Mouse (Mus musculus): ENCODE data around the gene Rhoh. TPM values are rescaled to one million over a fixed set of nuclear protein-coding genes. Genes with fewer than 3 reads are reported as not detected.
A peak's percentile ranks its signal among the peaks of the same experiment; 100 is the strongest.

Gene Rhoh
- total RNA-seq (2014; rRNA removed) (0.22 and 0.42 TPM in 2 replicates), polyA plus RNA-seq (2015; fragmentation: Nextera tagmentation; extraction: Ambion mirVana) (0.39 and 0.45 TPM in 2 replicates)

DNA sequence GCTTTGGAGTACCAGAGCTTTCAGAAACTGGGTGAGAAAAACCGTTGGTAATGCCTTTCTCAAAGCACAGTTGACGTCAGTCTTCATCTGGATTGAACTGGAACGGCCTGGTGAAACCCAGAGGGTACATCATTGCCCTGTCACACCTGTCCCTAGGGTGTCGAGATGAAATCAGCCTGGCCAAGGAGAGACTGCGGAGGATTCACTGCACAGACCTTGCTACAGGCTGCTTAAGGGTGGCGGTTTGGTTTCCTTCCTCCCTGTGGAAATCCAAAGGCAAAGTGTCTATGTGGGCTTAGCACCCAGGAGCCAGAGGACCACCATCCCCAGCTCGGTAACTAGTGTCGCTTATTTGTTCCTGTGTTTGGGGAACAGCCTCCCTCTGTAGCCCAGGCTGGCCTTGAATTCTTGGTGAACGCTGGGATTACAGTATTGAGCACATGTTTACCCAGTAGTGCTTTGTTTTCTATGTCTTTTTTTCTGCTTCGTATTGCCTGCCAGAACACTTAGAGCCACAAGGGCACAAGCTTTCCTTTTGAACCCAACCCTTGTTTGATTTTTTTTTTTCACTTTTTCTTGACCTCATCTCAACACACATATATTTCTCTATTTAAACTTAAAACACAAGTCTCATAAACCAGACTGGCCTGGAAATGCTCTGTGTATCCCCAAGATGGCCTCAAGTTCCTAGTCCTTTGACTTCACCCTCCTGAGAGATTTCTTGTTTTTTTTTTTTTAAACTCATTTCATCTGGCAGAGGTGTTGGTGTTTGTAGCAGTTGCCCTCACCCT is at the start of gene Rhoh:
TSS of gene Rhoh (plus strand) at position 60 of the 791 bp plus-strand sequence.
- no peaks in the 10 kb centered on the region for H3K27me3 ChIP-seq (ENCODE audit: insufficient read depth, low read length)
- no peak for TF ChIP-seq CTCF (IDR thresholded peaks at IDR 0.05; ENCODE audit: low read depth)
- H3K4me1 ChIP-seq (ENCODE audit: insufficient read depth, low read length): no peaks in the 10 kb centered on the region
- H3K4me2 ChIP-seq (ENCODE audit: low read depth, low read length): no peak within 1 kb of the TSS
- DNase-seq (ENCODE audit: low spot score): no peak
- H3K4me3 ChIP-seq (ENCODE audit: low read length): no peak within 1 kb of the TSS
- no peaks in the 10 kb centered on the region for H3K9me3 ChIP-seq (ENCODE audit: low read length)
- no peaks in the 10 kb centered on the region for H3K36me3 ChIP-seq (ENCODE audit: insufficient read depth, low read length)
- 81% methylated on average over 10 of the region's 10 CpGs for WGBS
- H3K27ac ChIP-seq: no peak within 1 kb of the TSS
- H3K9ac ChIP-seq (replicated peaks; ENCODE audit: low read length): no peak within 1 kb of the TSS
- no peak for ATAC-seq

DNA sequence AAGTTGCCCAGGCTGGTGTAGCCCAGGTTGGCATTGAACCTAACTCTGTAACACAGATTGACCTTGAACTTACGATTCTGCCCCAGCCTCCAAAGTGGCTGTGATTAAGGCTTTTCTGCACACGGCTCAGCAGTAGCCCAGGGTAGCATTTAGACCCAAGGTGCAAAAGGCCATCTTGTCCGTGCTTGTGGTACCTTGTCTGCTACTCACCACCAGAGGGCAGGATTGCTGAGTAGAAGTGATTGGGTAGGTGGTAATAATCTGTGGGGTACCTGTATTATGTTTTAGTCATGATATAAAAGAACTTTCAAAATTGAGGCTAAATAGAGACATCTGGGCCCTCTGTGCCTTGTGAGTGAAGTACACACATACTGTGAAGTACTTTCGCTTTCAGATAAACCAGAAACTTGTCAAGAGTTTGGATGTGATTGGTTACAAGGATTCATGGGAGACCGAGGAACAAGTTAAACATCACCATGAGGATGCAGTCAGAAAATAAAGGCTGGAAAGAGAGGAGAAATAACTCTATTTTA is 37.3 kb upstream of the Rhoh start:
- Histone ChIP-seq H3K36me3 (ENCODE audit: insufficient read depth, low read length) (peaks cover 23% of the 10 kb centered on the region), H3K4me3 (ENCODE audit: low read length) (no peak overlapping the region), H3K4me2 (ENCODE audit: low read depth, low read length) (no peak overlapping the region), H3K9me3 (ENCODE audit: low read length) (no peaks in the 10 kb centered on the region), H3K9ac (replicated peaks; ENCODE audit: low read length) (no peak overlapping the region), H3K27ac (no peak overlapping the region), H3K4me1 (ENCODE audit: insufficient read depth, low read length) (no peaks in the 10 kb centered on the region), H3K27me3 (ENCODE audit: insufficient read depth, low read length) (no peaks in the 10 kb centered on the region)
- TF ChIP-seq CTCF (IDR thresholded peaks at IDR 0.05; ENCODE audit: low read depth): peak; percentile 82
- ATAC-seq (no peak), DNase-seq (ENCODE audit: low spot score) (peak; percentile 65)
- WGBS: 74% methylated on average over 5 of the region's 5 CpGs

DNA sequence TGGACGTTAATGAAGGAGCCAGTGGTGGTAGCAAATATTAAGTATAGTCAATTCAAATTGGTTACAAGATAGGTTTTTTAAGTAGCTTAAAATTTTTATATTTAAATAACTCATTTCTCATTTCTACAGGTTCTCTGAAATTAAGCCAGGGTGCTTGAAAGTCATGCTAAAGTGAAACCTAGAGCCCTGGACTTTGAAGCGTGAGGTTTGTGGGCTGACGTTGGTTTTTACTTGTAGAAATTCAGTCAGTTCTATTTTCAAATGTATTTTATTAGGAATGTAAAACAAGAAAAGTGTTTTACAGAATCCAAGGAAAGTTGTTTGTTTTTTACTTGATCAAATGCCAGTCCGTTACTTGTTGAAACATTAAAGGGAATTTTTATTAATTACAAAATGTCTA is 34.5 kb upstream of the Rhoh start:
- no peak for ATAC-seq
- no peaks in the 10 kb centered on the region for H3K27me3 ChIP-seq (ENCODE audit: insufficient read depth, low read length)
- H3K36me3 ChIP-seq (ENCODE audit: insufficient read depth, low read length): peaks cover 20% of the 10 kb centered on the region
- WGBS: 96% methylated on average over 4 of the region's 4 CpGs
- H3K27ac ChIP-seq: no peak overlapping the region
- no peak overlapping the region for H3K4me2 ChIP-seq (ENCODE audit: low read depth, low read length)
- DNase-seq (ENCODE audit: low spot score): no peak
- TF ChIP-seq CTCF (IDR thresholded peaks at IDR 0.05; ENCODE audit: low read depth): no peak
- H3K9ac ChIP-seq (replicated peaks; ENCODE audit: low read length): no peak overlapping the region
- no peaks in the 10 kb centered on the region for H3K4me1 ChIP-seq (ENCODE audit: insufficient read depth, low read length)
- no peak overlapping the region for H3K4me3 ChIP-seq (ENCODE audit: low read length)
- no peaks in the 10 kb centered on the region for H3K9me3 ChIP-seq (ENCODE audit: low read length)

DNA sequence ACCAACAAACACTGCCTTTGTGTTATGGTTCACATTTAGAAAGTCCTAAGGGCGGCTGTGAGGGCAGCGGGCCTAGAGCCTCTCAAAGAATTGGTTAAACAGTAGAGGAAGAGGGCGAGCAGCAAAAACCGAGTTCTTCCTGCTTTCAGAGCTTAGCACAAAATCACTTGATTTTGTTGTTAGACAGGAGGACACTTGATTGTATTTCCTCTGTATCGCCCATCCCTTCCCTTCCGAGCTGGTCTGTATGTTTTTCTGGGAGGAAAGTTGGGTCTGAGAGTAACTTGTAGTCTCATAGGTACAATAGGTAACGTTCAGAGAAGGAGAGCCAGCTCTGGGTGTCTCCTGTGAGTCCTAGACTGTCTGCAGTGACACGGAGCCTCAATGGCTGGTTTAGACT is 33.9 kb upstream of the Rhoh start:
- DNase-seq (ENCODE audit: low spot score) (no peak), ATAC-seq (no peak)
- H3K4me1 ChIP-seq (ENCODE audit: insufficient read depth, low read length): no peaks in the 10 kb centered on the region
- H3K9ac ChIP-seq (replicated peaks; ENCODE audit: low read length): no peak overlapping the region
- H3K27ac ChIP-seq: no peak overlapping the region
- H3K36me3 ChIP-seq (ENCODE audit: insufficient read depth, low read length): peaks cover 16% of the 10 kb centered on the region
- no peaks in the 10 kb centered on the region for H3K9me3 ChIP-seq (ENCODE audit: low read length)
- H3K27me3 ChIP-seq (ENCODE audit: insufficient read depth, low read length): no peaks in the 10 kb centered on the region
- no peak overlapping the region for H3K4me2 ChIP-seq (ENCODE audit: low read depth, low read length)
- no peak overlapping the region for H3K4me3 ChIP-seq (ENCODE audit: low read length)
- no peak for TF ChIP-seq CTCF (IDR thresholded peaks at IDR 0.05; ENCODE audit: low read depth)
- WGBS: 91% methylated on average over 8 of the region's 8 CpGs

DNA sequence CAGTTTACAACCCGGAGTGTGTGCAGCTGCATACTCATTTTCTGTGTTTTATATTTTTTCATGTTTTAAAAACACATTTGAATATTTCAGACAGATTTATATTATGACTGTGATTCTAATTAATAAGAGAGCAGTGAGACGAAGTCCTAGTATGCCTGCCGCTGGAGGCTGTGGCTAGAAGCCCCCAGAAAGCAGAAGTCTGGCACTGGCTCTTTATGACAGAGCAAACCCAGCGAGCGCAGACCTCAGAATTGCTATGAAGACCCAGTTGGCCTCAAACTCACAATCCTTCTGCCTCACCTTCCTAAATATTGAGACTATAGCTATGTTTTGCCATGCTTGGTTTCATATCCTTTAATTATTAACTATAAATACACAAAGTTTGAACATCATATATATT is 32.8 kb upstream of the Rhoh start:
- H3K4me2 ChIP-seq (ENCODE audit: low read depth, low read length): no peak overlapping the region
- H3K4me1 ChIP-seq (ENCODE audit: insufficient read depth, low read length): no peaks in the 10 kb centered on the region
- H3K9me3 ChIP-seq (ENCODE audit: low read length): no peaks in the 10 kb centered on the region
- H3K9ac ChIP-seq (replicated peaks; ENCODE audit: low read length): no peak overlapping the region
- 90% methylated on average over 5 of the region's 5 CpGs for WGBS
- H3K27ac ChIP-seq: no peak overlapping the region
- no peaks in the 10 kb centered on the region for H3K27me3 ChIP-seq (ENCODE audit: insufficient read depth, low read length)
- TF ChIP-seq CTCF (IDR thresholded peaks at IDR 0.05; ENCODE audit: low read depth): no peak
- ATAC-seq: no peak
- DNase-seq (ENCODE audit: low spot score): no peak
- no peak overlapping the region for H3K4me3 ChIP-seq (ENCODE audit: low read length)
- H3K36me3 ChIP-seq (ENCODE audit: insufficient read depth, low read length): peaks cover 8% of the 10 kb centered on the region

DNA sequence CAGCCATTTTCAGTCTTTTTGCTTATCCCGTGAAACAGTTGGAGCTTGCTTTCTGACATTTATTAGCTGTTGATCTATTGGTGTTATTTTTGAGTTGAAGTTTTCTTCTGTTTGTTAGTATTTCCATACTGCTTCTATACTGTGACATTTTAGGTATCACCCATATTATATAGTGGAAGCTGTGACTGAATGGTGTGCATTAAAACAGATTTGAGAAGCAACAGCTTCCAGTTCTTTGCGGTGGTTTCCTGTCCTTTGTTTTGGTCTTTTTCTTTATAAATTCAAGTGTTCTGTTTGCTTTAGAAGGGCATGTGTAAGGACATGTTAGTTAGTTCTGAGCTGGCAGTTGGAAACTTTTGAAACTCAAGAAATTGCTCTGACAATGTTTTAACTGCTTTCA is 32.0 kb upstream of the Rhoh start:
- no peak overlapping the region for H3K9ac ChIP-seq (replicated peaks; ENCODE audit: low read length)
- no peaks in the 10 kb centered on the region for H3K4me1 ChIP-seq (ENCODE audit: insufficient read depth, low read length)
- no peaks in the 10 kb centered on the region for H3K9me3 ChIP-seq (ENCODE audit: low read length)
- H3K4me3 ChIP-seq (ENCODE audit: low read length): no peak overlapping the region
- ATAC-seq: no peak
- H3K27me3 ChIP-seq (ENCODE audit: insufficient read depth, low read length): no peaks in the 10 kb centered on the region
- DNase-seq (ENCODE audit: low spot score): no peak
- 82% methylated on average over 2 of the region's 2 CpGs for WGBS
- no peak overlapping the region for H3K4me2 ChIP-seq (ENCODE audit: low read depth, low read length)
- no peak for TF ChIP-seq CTCF (IDR thresholded peaks at IDR 0.05; ENCODE audit: low read depth)
- peaks cover 8% of the 10 kb centered on the region for H3K36me3 ChIP-seq (ENCODE audit: insufficient read depth, low read length)
- no peak overlapping the region for H3K27ac ChIP-seq
